Mouse (Mus musculus): ENCODE measurements around the gene Elmo1. TPM values are rescaled to one million over a fixed set of nuclear protein-coding genes. Genes with fewer than 3 reads are reported as not detected.

Gene Elmo1
- total and polyA plus RNA-seq, 3 experiments = 23.1 to 50.2 (median 32.2) TPM

DNA sequence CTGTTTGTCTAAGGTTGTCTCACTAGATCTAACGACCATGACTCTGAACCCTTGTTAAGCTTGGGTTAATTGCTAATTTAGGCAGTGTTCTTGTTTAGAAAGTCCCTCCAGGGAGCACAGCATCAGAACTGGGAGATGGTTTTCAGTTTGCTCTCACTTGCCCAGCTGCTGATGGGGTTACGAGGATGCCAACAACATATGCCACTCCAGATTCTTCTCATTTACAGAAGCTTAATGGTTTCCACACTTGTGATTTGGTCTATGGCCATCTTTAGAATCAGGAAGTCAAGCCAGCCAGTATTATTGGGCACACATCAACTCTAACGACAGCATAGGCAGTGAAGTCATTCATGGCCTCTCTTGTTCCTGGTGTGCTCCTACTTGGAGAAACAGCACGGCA, 427.3 kb downstream of the Elmo1 start:
- DNase-seq (ENCODE audit: extremely low read depth) = no peak
- Histone ChIP-seq H3K27ac (ENCODE audit: insufficient read depth, low read depth) (no peak overlapping the region), H3K4me1 (ENCODE audit: control insufficient read depth in 1 of 2, insufficient read depth in 2 of 2) (no peaks in the 10 kb centered on the region), H3K4me2 (ENCODE audit: insufficient read depth, low read depth, poor library complexity, severe bottlenecking) (no peak overlapping the region), H3K36me3 (replicated peaks in 1 of 2; ENCODE audit: control insufficient read depth in 1 of 2, insufficient read depth in 1 of 2, low read length in 1 of 2) (peaks cover 0 to 56% of the 10 kb centered on the region in 2 experiments), H3K4me3 (replicated peaks in 1 of 3; ENCODE audit: low read depth in 2 of 3, low read length in 2 of 3, poor library complexity in 1 of 3) (no peak overlapping the region), H3K9me3 (replicated peaks; ENCODE audit: low read length) (no peaks in the 10 kb centered on the region), H3K79me2 (replicated peaks; ENCODE audit: control insufficient read depth, extremely low read depth, insufficient read depth, poor library complexity, severe bottlenecking) (no peaks in the 10 kb centered on the region), H3K9ac (ENCODE audit: insufficient read depth, low read depth) (no peak overlapping the region), H3K27me3 (replicated peaks) (no peaks in the 10 kb centered on the region)
- TF ChIP-seq MAFK (IDR thresholded peaks at IDR 0.05; ENCODE audit: insufficient replicate concordance, low read length) (no peak), HCFC1 (IDR thresholded peaks at IDR 0.05; ENCODE audit: low read depth, low read length) (no peak), PAX5 (IDR thresholded peaks at IDR 0.05; ENCODE audit: low read length) (no peak), SMC3 (IDR thresholded peaks at IDR 0.05; ENCODE audit: low read depth, low read length) (no peak), ZNF384 (IDR thresholded peaks at IDR 0.05; ENCODE audit: low read depth, low read length) (no peak), TCF12 (IDR thresholded peaks at IDR 0.05; ENCODE audit: low read depth, low read length) (no peak)
- dilution Hi-C loops (cut with MboI; ENCODE audit: extremely low pct_ligation_motif_present, extremely low pct_unique_long_range_greater_than_20kb, low sequenced_read_pairs) (no loop called here), in situ Hi-C loops (cut with MboI; ENCODE audit: low pct_ligation_motif_present, low pct_unique_long_range_greater_than_20kb, low sequenced_read_pairs) (no loop called here)

DNA sequence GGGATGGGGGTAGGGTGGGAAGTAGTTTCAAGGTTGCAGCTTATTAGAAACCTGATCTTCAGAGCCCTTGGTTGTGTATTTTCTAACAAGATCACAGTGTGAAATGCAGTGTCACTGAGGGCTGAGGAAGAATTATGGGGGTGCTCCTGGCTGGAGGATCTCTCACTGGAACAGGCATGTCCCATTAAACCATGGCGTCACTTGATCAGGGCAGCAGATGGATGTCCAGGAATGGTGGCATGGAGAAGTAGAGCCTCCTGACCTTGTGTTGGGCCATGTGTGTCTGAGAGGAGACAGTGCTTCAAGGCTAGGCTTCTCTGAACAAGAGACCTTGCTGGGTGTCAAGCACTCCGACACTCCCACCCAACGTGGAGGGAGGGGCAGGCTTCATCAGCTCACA, 431.1 kb downstream of the Elmo1 start:
- Histone ChIP-seq H3K4me3 (replicated peaks in 1 of 3; ENCODE audit: low read depth in 2 of 3, low read length in 2 of 3, poor library complexity in 1 of 3) (no peak overlapping the region), H3K27me3 (replicated peaks) (no peaks in the 10 kb centered on the region), H3K4me2 (ENCODE audit: insufficient read depth, low read depth, poor library complexity, severe bottlenecking) (no peak overlapping the region), H3K4me1 (ENCODE audit: control insufficient read depth in 1 of 2, insufficient read depth in 2 of 2) (peaks cover 0 to 21% of the 10 kb centered on the region in 2 experiments; a peak in 2 of 4 replicates), H3K9me3 (replicated peaks; ENCODE audit: low read length) (no peaks in the 10 kb centered on the region), H3K79me2 (replicated peaks; ENCODE audit: control insufficient read depth, extremely low read depth, insufficient read depth, poor library complexity, severe bottlenecking) (no peaks in the 10 kb centered on the region), H3K9ac (ENCODE audit: insufficient read depth, low read depth) (no peak overlapping the region), H3K27ac (ENCODE audit: insufficient read depth, low read depth) (no peak overlapping the region), H3K36me3 (replicated peaks in 1 of 2; ENCODE audit: control insufficient read depth in 1 of 2, insufficient read depth in 1 of 2, low read length in 1 of 2) (peaks cover 0 to 61% of the 10 kb centered on the region in 2 experiments)
- dilution Hi-C loops (cut with MboI; ENCODE audit: extremely low pct_ligation_motif_present, extremely low pct_unique_long_range_greater_than_20kb, low sequenced_read_pairs) = no loop called here
- DNase-seq (ENCODE audit: extremely low read depth) = no peak
- no peak for TF ChIP-seq MYC (IDR thresholded peaks at IDR 0.05; ENCODE audit: low read depth, low read length)
- no peak for TF ChIP-seq EP300 (IDR thresholded peaks at IDR 0.05; ENCODE audit: low read length)
- no peak for TF ChIP-seq ELF1 (IDR thresholded peaks at IDR 0.05; ENCODE audit: low read depth, low read length)
- no peak for TF ChIP-seq MEF2A (IDR thresholded peaks at IDR 0.05; ENCODE audit: borderline replicate concordance, low read depth, low read length)
- TF ChIP-seq CHD2 (IDR thresholded peaks at IDR 0.05; ENCODE audit: low read length) = no peak
- no peak for TF ChIP-seq HCFC1 (IDR thresholded peaks at IDR 0.05; ENCODE audit: low read depth, low read length)
- TF ChIP-seq ZMIZ1 (IDR thresholded peaks at IDR 0.05; ENCODE audit: low read depth, low read length) = no peak
- TF ChIP-seq NRF1 (IDR thresholded peaks at IDR 0.05; ENCODE audit: low read depth, low read length) = no peak
- no peak for TF ChIP-seq UBTF (IDR thresholded peaks at IDR 0.05; ENCODE audit: low read depth, low read length)
- no peak for TF ChIP-seq ZC3H11A (IDR thresholded peaks at IDR 0.05; ENCODE audit: low read depth, low read length)
- TF ChIP-seq CTCF (conservative IDR thresholded peaks at IDR 0.05 in 1 of 2, IDR thresholded peaks at IDR 0.05 in 1 of 2; ENCODE audit: low read depth in 2 of 2, low read length in 2 of 2) = no peak
- TF ChIP-seq JUND (conservative IDR thresholded peaks at IDR 0.05; ENCODE audit: low read depth, low read length) = no peak
- no peak for TF ChIP-seq USF2 (conservative IDR thresholded peaks at IDR 0.05; ENCODE audit: low read depth, low read length)
- no peak for TF ChIP-seq RAD21 (IDR thresholded peaks at IDR 0.05; ENCODE audit: low read depth, low read length)
- TF ChIP-seq RCOR1 (conservative IDR thresholded peaks at IDR 0.05; ENCODE audit: low read depth, low read length) = no peak
- in situ Hi-C loops (cut with MboI; ENCODE audit: low pct_ligation_motif_present, low pct_unique_long_range_greater_than_20kb, low sequenced_read_pairs) = no loop called here
